Mouse (Mus musculus) gastrocnemius, adult 18-20 months (tissue): Measurements from ENCODE around the gene Rpn1. TPM values are rescaled to one million over a fixed set of nuclear protein-coding genes. Genes with fewer than 3 reads are reported as not detected.

Experiments used
- DNase-seq: peaks from one replicate; pipeline ENCODE4 v3.0.0; 2021; ENCODE audit warnings: low spot score
- total RNA-seq, 2 experiments: library from RNA; stranded (reverse); gene quantifications; 2 replicates each; pipeline ENCODE4 v1.2.3; 2021

Gene Rpn1
- total RNA-seq, 2 experiments from 2014 or later, result 79.2 to 85.8 TPM

DNA sequence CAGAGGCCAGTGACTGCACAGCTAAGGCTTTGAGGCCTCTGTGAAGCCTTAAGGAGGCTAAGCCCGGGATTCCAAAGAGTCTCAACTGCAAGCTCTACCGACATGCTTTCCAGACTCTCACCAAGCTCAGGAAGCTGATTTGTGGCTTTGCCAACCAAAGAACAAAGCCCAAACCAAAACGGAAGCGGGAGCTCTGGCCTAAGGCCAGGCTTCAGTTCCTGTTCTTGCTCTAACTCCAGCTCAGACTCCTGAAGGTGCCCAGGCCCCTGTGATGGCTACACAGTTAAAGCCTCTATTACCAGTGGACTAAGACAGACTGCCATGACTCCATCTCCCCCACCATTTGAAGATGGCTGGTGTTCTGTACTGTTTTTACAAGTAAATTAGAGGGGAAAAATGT, 19.2 kb upstream of the Rpn1 start:
- no peak for DNase-seq

DNA sequence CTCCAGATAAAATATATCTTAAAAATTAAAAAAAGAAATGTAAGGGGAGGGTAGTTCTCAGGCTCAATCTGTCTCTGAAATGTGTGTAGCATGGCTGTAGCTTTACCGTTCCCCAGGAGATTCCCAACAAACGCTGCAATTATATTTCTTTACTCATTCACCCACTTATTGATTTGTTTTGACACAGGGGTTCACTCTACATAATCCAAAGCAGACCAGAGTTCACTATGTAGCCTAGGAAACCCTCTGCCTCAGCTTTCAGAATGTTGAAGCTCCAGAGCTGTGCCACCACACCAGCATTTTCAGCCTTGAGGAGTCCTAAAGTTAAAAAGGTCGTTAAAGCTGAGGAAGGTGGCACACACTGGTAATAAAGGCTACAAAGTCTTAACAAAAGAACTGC, 18.3 kb upstream of the Rpn1 start:
- no peak for DNase-seq

DNA sequence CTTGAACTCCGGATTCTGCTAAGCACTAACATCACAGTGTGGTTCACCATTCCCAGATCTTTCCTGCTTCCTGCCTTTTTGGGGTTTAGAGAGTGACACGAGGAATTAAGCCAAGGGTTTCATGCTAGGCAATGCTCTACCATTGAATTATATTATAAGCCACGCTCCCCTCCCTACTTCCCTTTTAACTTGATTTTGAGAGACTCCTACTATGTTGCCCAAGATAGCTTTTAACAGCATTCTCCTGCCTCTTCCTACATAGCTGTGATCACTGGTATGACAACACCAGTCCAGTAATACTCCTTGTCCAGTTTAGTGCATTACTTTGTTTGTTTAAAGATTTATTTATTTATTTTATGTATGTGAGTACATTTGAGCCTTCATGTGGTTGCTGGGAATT, 16.6 kb upstream of the Rpn1 start:
- DNase-seq, result no peak

DNA sequence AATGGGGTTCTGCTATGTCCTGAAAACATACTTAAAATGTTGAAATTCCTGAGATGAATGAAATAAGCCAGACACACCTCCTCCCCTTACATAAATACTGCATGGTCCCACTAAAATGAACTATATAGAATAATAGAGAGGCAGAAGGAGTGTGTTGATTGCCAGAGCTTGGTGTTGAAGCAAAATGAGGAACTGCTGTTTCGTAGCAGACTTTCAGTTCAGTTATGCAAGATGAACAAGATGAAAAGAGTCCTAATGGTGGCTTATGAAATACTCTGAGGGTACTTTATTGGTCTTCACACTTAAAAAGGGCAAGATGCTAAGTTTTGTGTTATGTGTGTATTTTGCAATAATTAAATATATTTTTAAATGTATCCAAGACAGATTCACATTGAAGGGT, 15.5 kb upstream of the Rpn1 start:
- no peak for DNase-seq

DNA sequence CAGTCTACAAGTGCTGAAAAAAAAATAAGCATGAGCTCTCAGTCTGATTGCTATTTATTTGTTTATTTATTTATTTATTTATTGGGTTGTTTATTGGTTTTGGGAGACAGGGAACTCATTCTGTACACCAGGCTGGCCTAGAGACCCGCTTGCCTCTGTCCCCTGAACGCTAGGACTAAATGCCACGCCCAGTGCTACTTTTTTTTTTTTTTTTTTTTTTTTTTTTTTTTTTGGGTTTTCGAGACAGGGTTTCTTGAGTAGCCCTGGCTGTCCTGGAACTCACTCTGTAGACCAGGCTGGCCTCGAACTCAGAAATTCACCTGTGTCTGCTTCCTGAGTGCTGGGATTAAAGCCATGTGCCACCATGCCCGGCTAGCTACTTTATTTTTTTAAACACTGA, 13.8 kb upstream of the Rpn1 start:
- no peak for DNase-seq

DNA sequence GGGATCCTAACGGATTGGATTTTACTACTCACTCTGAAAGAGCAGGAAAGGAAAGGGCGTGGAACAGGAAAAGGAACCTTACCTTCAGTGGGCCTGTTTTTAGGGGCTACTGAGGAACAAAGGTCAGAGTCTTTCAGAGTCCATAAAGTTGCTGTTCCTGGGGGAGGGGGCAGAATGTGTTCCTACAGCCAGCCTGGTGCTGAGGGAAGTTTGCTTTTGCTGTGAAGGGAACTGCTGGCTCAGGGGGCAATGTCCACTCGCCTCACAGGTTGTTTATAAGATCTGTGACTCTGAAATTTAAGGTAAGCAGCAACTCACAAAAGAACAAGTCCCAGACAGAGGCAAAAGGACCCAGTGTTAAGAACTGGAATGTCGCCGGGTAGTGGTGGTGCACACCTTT, 13.1 kb upstream of the Rpn1 start:
- DNase-seq, result no peak

DNA sequence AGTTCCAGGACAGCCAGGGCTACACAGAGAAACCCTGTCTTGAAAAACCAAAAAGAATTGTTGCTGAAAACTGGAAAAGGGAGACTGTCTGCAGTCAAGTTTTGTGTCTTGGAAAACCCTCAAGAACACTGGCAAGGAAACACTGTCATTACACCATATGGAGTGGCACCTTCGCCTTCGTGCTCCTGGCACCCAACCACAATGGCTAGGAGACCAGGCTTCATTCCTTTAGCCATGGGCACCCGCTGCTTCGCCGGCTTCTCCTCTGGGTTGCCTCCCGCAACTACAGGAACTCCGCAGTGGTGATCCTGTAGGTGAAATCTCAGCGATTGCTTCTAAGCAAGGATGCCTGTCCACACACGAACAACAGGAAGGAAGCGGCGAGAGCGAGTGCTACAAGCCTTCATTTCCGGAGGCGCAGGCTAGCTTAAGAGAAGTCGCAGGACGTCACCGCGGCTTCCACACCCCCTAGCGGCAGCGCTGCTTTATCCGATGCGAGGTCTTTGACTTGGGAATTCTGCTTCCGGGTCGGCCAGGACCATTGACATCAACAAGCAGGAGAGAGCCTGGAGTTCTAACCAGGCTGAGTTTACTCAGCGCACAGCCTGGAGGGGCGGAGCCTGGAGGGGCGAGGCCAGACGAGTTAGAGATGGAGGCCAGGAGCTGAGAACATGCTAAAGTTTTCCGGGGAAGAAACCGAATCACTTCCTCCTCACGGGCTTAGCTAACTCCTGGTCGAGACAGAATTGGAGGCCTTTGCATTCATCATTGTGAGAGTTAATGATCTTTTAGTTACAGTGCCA, 9.3 kb upstream of the Rpn1 start:
- peak; percentile 96 for DNase-seq

DNA sequence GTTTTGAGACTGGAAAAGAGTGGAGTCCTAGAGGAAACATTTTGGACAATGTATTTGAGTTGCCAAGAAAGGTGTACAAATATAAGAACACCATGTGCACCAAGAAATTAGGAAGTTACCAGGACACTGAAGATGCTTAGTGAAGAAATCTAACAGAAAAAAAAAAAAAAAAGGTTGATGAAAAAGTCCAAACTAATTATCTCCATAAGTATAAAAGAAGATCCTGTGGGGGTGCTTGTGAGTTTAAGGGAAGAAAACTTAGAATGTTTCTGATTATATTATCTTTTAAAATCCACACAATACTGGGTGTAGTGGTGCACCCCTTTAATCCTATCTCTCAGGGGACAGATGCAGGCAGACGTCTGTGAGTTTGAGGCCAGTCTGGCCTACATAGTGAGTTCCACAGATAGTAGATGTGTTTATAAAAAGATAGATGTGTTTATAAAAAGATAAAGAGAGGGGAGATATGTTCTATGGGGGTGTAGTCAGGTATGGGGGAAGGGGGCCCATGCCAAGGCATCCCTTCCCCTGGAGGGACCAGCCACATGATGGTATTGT, 8.2 kb upstream of the Rpn1 start:
- DNase-seq, result no peak

DNA sequence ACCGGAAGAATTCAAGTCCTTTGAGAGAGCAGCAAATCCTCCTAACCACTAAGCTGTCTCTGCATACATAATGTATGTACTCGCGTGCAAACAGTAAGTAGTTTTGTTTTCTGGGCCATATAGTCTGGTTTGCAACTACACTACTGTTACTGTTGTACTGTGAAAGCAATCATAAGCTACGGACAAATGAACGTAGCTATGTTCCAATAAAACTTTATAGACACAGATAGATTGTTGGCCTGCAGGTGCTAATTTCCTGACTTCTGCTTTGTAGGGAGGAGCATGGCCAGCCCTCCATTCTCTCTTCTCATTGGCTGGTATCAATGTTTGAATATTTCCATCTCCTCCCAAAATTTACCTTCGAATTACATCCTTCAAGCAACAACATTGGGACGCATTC, 1.2 kb upstream of the Rpn1 start:
- DNase-seq, result no peak

DNA sequence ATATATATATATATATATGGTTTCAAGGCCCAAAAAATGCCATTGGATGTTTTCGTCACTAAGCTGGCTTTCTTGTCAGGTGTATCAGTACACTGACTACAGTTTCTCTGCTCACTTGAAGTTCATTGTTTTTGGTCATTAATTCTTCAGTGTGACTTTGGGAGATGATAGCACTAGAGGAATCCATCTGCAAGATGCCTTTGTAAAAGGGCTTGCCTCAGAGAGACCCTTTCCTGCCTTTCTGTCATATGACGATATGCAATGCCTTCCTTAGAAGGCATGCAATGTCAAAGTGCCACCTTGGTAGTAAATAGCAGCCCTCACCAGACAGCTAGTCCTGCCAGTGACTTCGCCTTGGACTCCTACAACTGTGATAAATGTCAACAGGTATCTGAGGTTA, 610 bp upstream of the Rpn1 start:
- DNase-seq, result no peak

DNA sequence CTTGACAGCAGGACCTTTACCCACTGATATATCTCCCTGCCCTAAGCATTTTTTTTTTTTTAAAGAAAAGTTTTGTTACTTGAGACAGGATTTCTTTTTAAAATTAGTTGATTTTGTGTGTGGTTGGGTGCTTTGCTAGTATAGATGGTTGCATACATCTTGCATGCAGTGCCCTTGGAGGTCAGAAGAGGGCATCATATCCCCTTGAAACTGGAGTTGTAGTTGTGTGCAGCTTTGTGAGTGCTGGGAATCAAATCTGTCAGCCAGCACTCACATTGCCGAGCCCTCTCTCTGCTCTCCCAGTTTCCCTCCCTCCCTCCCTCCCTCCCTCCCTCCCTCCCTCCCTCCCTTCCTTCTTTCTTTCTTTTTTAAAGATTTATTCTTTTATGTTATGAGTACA, 4.7 kb downstream of the Rpn1 start:
- no peak for DNase-seq

DNA sequence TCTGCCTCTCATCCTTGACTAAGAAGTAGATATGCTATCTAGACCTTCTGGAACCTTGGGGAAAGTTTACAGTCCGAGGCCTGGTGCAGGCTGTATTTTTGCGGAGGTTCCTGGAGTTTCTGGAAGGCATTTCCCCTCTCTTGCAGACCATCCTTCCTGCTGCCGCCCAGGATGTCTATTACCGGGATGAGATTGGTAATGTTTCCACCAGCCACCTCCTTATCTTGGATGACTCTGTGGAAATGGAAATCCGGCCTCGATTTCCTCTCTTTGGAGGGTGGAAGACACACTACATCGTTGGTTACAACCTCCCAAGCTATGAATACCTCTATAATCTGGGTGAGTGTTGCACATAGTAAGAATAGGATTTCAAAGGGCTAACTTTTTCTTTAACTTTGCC, 11.1 kb downstream of the Rpn1 start:
- DNase-seq, result no peak

DNA sequence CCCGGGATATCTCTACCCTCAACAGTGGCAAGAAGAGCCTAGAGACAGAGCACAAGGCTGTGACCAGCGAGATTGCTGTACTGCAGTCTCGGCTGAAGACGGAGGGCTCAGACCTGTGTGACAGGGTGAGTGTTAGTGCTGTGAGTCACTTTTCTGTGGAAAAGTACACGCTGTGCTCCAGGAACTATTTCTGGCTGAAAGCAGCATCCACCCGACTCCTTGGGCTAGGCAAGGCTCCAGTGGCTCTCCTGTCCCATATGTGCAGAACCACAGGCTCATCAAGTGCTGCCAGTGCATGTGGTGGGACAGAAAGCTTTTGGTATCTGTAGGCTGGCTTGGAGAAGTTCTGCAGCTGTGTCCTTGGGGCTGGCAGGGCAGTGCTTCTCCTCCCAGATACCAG, 17.8 kb downstream of the Rpn1 start:
- DNase-seq, result peak; percentile 60

DNA sequence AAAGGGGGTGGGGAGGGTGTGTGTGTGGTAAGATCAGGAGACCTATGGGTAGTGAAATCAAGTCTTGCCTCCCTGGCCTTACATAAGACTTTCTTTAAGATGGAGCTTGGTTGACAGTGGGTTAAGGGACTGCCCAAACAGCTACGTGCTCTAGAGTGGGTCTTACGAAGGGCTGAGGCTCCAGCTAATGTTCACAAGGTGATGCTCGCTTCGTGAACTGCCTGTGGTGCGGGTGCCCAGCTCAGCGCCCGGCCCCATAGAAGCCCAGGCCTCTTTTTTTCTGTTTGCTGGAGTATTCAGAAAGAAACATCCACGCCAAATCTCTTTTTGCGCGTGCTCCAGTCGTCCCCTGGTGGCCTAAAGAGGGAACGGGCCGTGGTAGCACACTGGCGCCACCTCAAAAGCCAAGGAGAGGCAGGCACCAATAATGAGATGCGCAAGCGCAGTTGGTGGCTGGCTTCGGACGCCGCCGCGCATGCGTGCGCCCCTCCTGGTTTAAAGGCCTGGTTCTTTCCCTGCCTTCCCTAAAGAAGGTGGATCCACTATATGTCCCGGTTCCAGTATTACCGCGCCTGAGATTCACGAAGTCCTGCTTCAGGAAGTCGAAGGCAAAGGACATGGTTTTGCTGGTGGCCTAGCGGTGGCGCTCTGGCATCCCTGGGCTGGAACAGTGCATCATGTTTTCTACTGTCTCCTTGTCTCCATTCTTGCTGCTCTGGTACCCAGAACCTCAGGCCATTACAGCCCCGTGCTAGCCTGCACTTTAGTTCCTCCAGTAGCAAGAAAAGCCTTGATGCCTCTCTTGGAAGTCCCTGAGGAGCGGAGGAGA, 21.7 kb downstream of the Rpn1 start:
- DNase-seq, result peak; percentile 89

DNA sequence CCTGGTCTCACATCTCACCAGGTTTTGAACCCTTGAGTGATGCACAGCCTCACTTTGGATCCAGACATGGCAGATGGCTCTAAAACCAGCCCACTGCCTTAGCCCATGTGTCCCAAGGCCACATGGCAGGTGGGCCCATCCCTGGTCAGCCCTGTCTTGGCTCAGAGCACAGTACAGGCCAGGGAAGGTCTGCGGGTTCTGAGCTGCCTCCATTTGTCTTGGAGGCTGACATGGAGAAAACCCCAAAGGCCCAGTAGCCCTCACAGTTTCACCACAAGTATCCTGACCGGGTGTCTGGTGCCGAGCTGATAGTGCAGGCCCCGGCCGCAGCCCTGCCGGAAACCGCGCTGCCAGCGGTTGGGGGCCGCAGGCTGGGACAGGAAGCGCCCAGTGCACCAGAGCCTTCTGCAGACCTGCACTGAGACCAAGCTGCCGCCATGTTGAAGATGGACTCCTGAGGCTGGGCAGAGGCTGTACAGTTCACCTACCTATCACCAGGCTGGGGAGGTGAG, 22.4 kb downstream of the Rpn1 start:
- DNase-seq, result no peak

DNA sequence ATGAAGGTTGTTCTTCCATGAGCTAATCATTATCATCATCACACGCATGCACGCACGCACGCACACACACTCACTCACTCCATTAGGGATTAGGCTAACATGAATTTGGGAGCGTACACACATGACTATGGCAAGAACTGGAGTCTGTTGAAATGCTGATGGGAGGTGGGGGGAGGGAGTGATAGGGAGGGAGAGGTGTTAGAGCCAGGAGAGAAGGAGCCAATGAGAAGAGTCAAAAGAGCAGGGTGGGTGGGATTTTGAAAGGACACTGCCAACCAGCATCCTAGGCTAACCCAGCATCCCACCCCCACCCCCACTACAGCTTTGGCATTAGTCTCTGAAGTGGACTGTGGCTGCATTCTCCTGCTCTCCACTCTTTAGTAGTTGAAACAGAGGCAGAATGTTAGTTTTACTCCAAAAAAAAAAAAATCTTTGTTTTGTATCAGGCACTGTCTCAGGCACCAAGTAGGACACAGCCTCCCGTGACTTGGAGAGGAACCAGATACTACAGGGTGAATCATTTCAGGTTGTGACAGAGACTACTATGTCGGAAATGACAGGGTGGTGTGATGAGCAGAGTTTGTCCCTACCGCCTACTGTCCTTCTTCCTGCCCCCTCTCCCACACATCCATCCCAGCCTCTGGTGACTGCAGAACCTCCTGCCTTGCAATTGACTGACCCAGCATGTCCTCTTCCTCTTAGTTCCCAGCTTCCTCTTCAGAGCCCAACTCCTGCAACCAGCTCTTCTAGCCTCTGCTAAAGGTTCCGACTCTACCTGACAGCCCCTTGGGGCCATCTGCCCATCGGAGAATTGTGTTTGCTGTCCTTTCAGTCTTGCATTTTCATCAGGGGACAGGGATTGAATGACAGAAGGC, 23.6 kb downstream of the Rpn1 start:
- no peak for DNase-seq

DNA sequence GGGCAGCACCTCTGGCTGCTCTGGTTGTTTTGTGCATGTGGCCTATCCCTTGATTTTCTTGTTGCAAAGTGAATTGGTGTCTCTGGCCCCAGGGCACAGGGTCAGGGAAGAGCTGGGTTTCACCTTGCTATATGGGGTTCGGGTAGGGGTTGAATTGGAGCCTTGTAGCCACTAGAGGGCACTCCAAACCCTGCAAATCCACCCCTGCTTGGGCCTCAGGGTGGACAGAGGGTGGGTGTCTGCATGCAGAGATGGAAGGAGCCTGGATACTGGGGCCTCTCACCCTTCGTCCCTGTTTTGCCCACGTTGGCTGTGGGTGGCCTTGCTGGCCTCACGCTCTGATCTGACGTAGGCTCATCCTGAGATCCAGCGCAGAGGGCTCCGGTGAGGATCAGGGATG, 28.9 kb downstream of the Rpn1 start:
- DNase-seq, result peak; percentile 46

DNA sequence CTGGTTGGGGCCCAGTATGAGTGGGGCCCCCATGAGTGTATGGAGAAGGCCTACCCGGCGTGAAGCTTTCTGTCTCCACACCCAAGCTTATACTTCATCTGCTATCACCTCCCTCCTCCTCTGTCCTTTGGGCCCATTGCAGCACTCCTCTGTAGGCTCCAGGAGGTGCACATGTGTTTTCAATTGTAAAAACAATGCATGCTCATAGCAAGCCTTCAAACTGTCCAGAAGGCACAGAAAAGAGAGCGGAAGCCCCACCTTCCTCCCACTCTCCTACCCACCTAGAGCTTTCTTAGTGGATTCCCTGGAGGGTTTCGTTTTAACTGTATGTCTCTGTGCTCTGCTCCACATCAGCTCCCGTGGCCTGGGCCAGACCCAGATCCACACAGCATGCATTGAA, 30.1 kb downstream of the Rpn1 start:
- DNase-seq, result no peak

DNA sequence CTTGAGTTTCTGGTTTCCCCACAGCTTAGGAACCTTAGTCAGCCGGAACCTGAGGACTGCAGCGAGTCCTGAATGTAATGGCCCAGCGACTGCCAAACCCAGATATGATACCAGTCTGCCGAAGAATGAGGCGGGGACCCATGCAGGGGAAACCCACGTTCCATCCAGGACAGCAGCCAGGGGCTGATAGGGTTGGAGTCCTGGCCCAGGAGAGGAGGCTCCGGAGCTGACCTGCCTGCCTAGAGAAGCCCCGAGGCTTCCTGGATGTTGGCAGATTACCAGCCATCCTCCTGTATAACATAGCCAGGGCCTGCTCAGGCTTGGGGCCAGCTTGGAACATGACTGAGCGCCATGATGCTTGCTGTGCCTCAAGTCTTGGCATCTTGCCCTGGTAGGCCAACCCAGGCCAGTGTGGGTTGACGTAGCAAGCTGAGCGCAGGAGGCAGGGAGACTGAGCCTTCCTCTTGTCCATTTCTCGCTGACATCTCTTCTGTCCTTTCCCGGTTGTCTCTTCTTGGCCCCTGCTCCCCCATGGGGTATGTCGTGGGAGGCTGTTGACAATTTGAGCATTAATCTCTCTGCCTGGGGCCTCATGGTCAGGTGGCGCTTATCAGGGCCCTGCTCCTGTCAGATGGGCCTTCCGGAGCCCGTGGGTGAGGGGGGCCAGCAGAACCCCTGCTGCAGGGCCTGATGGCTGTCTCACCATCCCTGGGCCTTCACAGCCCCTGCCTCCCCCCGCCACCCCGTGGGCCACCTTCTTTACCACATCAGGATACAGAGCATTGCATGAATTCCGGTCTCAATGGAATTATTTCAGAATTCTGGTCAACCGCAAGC, 32.3 kb downstream of the Rpn1 start:
- no peak for DNase-seq

DNA sequence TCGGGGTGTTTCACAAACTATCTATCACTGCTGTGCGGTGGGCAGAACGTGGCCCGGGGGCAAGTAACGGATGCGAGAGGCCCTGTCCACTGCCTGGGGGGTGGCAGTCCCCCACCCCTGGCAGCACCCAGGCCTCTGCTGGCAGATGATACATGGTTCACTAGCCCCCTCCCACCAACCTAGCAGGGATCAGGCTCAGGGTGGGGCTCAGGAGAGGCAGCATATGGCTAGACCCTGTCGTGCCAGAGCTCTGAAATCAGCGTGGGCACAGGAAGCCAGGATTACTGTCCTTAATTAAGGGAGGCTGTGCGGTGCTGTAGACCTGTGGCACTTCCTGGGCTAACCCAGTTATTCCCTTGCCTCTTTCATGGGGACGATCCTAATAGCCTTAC, 32.9 kb downstream of the Rpn1 start:
- DNase-seq, result no peak

DNA sequence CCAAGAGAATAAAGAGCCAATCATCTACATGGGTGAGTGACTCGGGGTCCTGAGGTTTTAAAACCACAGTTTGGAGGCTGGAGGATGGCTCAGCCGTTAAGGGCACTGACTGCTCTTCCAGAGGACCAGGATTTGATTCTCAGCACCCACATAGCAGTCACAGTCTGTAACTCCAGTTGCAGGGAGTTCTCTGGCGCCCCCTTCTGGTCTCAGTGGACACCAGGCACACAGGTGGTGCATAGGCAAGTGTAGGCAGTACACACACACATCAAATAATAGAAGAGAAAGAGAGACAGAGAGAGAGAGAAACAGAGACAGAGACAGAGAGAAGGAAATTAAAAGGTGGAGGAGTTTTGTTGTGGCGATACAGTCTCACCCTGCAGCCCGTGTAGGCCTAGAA, 35.0 kb downstream of the Rpn1 start:
- DNase-seq, result no peak
